Mouse (Mus musculus) liver, adult 2 months (tissue): ENCODE data around the gene Epop.

Source experiments
- CTCF ChIP-seq: fragments of 200-500 bp; IDR thresholded peaks from 2 replicates; pipeline ENCODE4 v1.5.1; 2011; ENCODE audit warnings: low read depth, low read length, control low read depth
- POLR2A ChIP-seq: fragments of 200-500 bp; IDR thresholded peaks from 2 replicates; pipeline ENCODE4 v1.6.1; 2011; ENCODE audit warnings: low read length, control low read depth; ENCODE audit not compliant: insufficient read depth; ENCODE audit errors: extremely low read depth

- TF ChIP-seq CTCF (no peak), POLR2A (no peak)
These were observed 2.7 kb downstream of the Epop start for GRCm38 (mm10) chr11:97626850-97627249.
